Mouse (Mus musculus): ENCODE data around the gene Gm45062.
"Not testable (repeated sequence)": the region's sequence is repeated elsewhere in the genome, so short reads cannot be mapped to it uniquely, and the experiment has no call there.

Gene Gm45062

GRCm38 (mm10) chr6:8312554-8312953 is 53.3 kb downstream of the Gm45062 start:
- CTCF ChIA-PET = no interaction called here

GRCm38 (mm10) chr6:8316201-8316600 is 57.0 kb downstream of the Gm45062 start:
- CTCF ChIA-PET = no interaction called here

GRCm38 (mm10) chr6:8319591-8319990 is 60.3 kb downstream of the Gm45062 start:
- CTCF ChIA-PET = no interaction called here

- CTCF ChIA-PET = not testable (repeated sequence)
Observed at GRCm38 (mm10) chr6:8331496-8331895, 72.2 kb downstream of the Gm45062 start.

GRCm38 (mm10) chr6:8333380-8333779 is 74.1 kb downstream of the Gm45062 start:
- CTCF ChIA-PET = no interaction called here

- CTCF ChIA-PET = interaction anchor here (0.5 kb wide), 1 partner anchor 308 kb away, joined by 3 read pairs; no protein-coding TSS in a partner anchor
Observed at GRCm38 (mm10) chr6:8336487-8337390, 77.5 kb downstream of the Gm45062 start.

- CTCF ChIA-PET = interaction anchor here (1.1 kb wide), 1 partner anchor 20 kb away, joined by 3 read pairs; no protein-coding TSS in a partner anchor
Observed at GRCm38 (mm10) chr6:8339453-8339852, 80.2 kb downstream of the Gm45062 start.

- CTCF ChIA-PET = interaction anchor here (0.6 kb wide), 1 partner anchor 254 kb away, joined by 3 read pairs; no protein-coding TSS in a partner anchor
Observed at GRCm38 (mm10) chr6:8343271-8343670, 84.0 kb downstream of the Gm45062 start.

GRCm38 (mm10) chr6:8345219-8345856 is 86.1 kb downstream of the Gm45062 start:
- CTCF ChIA-PET = no interaction called here

- CTCF ChIA-PET = interaction anchor here (1.0 kb wide), 1 partner anchor 70 kb away, joined by 5 read pairs; no protein-coding TSS in a partner anchor
Observed at GRCm38 (mm10) chr6:8347154-8347553, 87.9 kb downstream of the Gm45062 start.

GRCm38 (mm10) chr6:8348344-8348743 is 89.1 kb downstream of the Gm45062 start:
- CTCF ChIA-PET = no interaction called here

- CTCF ChIA-PET = no interaction called here
Observed at GRCm38 (mm10) chr6:8349060-8349670, 89.9 kb downstream of the Gm45062 start.

GRCm38 (mm10) chr6:8351507-8351906 is 92.3 kb downstream of the Gm45062 start:
- CTCF ChIA-PET = interaction anchor here (0.5 kb wide), 1 partner anchor 83 kb away, joined by 3 read pairs; no protein-coding TSS in a partner anchor

- CTCF ChIA-PET = no interaction called here
Observed at GRCm38 (mm10) chr6:8352533-8353168, 93.4 kb downstream of the Gm45062 start.

GRCm38 (mm10) chr6:8353461-8353860 is 94.2 kb downstream of the Gm45062 start:
- CTCF ChIA-PET = no interaction called here

- CTCF ChIA-PET = interaction anchor here (0.6 kb wide), 1 partner anchor 336 kb away, joined by 6 read pairs; no protein-coding TSS in a partner anchor
Observed at GRCm38 (mm10) chr6:8354846-8355245, 95.6 kb downstream of the Gm45062 start.

GRCm38 (mm10) chr6:8358232-8358631 is 99.0 kb downstream of the Gm45062 start:
- CTCF ChIA-PET = no interaction called here

- CTCF ChIA-PET = no interaction called here
Observed at GRCm38 (mm10) chr6:8358782-8359181, 99.5 kb downstream of the Gm45062 start.

GRCm38 (mm10) chr6:8360805-8361204 is 101.6 kb downstream of the Gm45062 start:
- CTCF ChIA-PET = no interaction called here

- CTCF ChIA-PET = no interaction called here
Observed at GRCm38 (mm10) chr6:8364033-8364756, 104.9 kb downstream of the Gm45062 start.

- CTCF ChIA-PET = no interaction called here
Observed at GRCm38 (mm10) chr6:8364757-8365150, 105.5 kb downstream of the Gm45062 start.

Measured in spleen, embryonic (tissue).